Mouse (Mus musculus) forebrain, embryonic 14.5 days (tissue): ENCODE data around the gene Zfp341. TPM values are rescaled to one million over a fixed set of nuclear protein-coding genes. Genes with fewer than 3 reads are reported as not detected.

ENCODE experiments used
- ATAC-seq: fragments of 200-750 bp; cut with Nextera tagmentation; 2 replicates; pipeline ENCODE4 v1.8.0; 2017; ENCODE audit warnings: mild to moderate bottlenecking, moderate library complexity
- DNase-seq: peaks from one replicate; pipeline ENCODE4 v3.0.0-alpha.2; 2015; ENCODE audit warnings: low spot score
- H3K27ac ChIP-seq: fragments of 300-500 bp; sonication (generic); 2 replicates; pipeline ENCODE4 v1.5.1; 2014; ENCODE audit warnings: low read depth, mild to moderate bottlenecking, control low read depth, low read length, moderate library complexity
- H3K27me3 ChIP-seq: fragments of 300-500 bp; sonication (generic); replicated peaks from 2 replicates; pipeline ENCODE4 v1.6.1; 2014; ENCODE audit warnings: low read length, control low read depth, mixed read lengths; ENCODE audit not compliant: control insufficient read depth, insufficient read depth
- H3K36me3 ChIP-seq: fragments of 300-500 bp; sonication (generic); 2 replicates; pipeline ENCODE4 v1.6.1; 2014; ENCODE audit warnings: low read length, control low read depth; ENCODE audit not compliant: control insufficient read depth, insufficient read depth
- H3K4me1 ChIP-seq: fragments of 300-500 bp; sonication (generic); 2 replicates; pipeline ENCODE4 v1.6.1; 2014; ENCODE audit warnings: antibody characterized with exemption, low read length, control low read depth; ENCODE audit not compliant: control insufficient read depth, insufficient read depth
- H3K4me2 ChIP-seq: fragments of 300-500 bp; sonication (generic); 2 replicates; pipeline ENCODE4 v1.6.1; 2014; ENCODE audit warnings: mild to moderate bottlenecking, control low read depth, low read length
- H3K4me3 ChIP-seq: fragments of 300-500 bp; sonication (generic); 2 replicates; pipeline ENCODE4 v1.5.1; 2014; ENCODE audit warnings: low read depth, low read length, control low read depth
- H3K9ac ChIP-seq: fragments of 300-500 bp; sonication (generic); 2 replicates; pipeline ENCODE4 v1.6.1; 2014; ENCODE audit warnings: mild to moderate bottlenecking, low read length, control low read depth, moderate library complexity
- H3K9me3 ChIP-seq: fragments of 300-500 bp; sonication (generic); replicated peaks from 2 replicates; pipeline ENCODE4 v1.6.1; 2016; ENCODE audit warnings: low read length, control low read depth, mixed read lengths; ENCODE audit not compliant: control insufficient read depth
- WGBS: fragments of 180-500 bp; shearing (Covaris S2); extraction: QIAGEN DNeasy Blood & Tissue Kit; methylation state at CpG from one replicate; pipeline ENCODE4 v1.1.7; 2014; 5-methylcytosine and 5-hydroxymethylcytosine counted together
- polyA plus RNA-seq: library from polyadenylated mRNA; unstranded; fragments of >200 nt; fragmentation: Nextera tagmentation; extraction: Ambion mirVana; gene quantifications from 2 replicates; pipeline ENCODE4 v1.2.1, GENCODE M21; 2014

Gene Zfp341
- polyA plus RNA-seq, 1 experiment from 2014 or later = 2.4 TPM

DNA sequence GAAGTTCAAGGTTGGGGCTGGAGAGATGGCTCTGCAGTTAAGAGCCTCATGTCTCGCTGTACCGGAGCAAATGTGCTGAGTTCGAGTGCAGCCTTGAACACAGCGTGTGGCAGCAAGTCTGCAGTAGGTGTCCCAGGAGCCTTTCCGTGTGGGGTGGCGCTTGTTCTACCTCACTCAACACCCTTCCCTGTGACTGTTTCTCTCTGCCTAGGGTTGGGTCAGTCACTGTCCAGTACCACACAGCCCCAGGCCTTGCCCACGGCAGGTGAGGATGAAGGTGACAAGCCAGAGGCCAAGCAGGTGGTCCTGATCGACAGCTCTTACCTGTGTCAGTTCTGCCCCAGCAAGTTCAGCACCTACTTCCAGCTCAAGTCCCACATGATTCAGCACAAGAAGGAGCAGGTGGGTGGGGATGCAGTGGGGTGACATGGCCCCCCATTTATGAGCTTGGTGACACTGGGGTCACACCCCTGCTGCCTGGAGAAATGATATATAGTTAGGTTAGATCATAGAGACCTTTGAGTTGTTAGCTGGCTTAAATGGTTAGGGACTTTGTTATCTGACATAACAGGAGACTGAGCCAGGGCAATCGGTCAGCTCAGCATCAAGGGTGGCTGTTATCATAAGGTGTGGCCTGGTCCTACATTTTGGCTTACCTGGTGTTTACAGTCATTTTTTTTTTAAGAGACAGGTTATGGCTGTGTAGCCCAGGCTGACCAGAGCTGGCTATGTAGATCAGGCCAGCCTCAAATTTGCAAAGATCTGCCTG lies 21.0 kb downstream of the Zfp341 start:
- DNase-seq = no peak
- no peak overlapping the region for H3K9ac ChIP-seq
- H3K4me2 ChIP-seq = no peak overlapping the region
- H3K36me3 ChIP-seq = peaks cover 66% of the 10 kb centered on the region
- H3K4me1 ChIP-seq = no peaks in the 10 kb centered on the region
- no peak overlapping the region for H3K27ac ChIP-seq
- H3K4me3 ChIP-seq = no peak overlapping the region
- no peaks in the 10 kb centered on the region for H3K27me3 ChIP-seq
- no peaks in the 10 kb centered on the region for H3K9me3 ChIP-seq
- 95% methylated on average over 9 of the region's 9 CpGs for WGBS
- ATAC-seq = no peak

DNA sequence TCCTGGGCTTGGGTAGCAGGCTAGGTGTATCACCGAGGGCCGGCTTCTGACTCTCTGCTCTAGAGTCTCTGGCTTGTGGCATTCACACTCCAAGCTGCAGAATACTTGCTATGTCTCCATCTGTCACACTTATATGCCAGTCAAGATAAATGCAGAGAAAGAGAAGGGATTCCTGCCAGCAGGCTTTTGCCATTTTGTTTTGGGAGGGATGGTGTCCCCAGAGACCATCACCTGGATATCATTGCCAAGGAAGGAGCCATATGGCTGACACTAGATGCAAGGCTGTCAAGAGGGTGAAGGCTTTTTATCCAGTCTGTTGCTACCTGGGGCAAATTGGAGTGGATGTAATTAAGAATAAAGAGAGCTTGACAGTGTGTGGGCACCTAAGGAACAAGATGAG lies 22.7 kb downstream of the Zfp341 start:
- ATAC-seq = no peak
- Histone ChIP-seq H3K27ac (no peak overlapping the region), H3K36me3 (peaks cover 70% of the 10 kb centered on the region), H3K4me1 (no peaks in the 10 kb centered on the region), H3K4me3 (no peak overlapping the region), H3K9ac (no peak overlapping the region), H3K4me2 (no peak overlapping the region), H3K27me3 (no peaks in the 10 kb centered on the region), H3K9me3 (no peaks in the 10 kb centered on the region)
- 88% methylated on average over 2 of the region's 2 CpGs for WGBS
- DNase-seq = no peak

DNA sequence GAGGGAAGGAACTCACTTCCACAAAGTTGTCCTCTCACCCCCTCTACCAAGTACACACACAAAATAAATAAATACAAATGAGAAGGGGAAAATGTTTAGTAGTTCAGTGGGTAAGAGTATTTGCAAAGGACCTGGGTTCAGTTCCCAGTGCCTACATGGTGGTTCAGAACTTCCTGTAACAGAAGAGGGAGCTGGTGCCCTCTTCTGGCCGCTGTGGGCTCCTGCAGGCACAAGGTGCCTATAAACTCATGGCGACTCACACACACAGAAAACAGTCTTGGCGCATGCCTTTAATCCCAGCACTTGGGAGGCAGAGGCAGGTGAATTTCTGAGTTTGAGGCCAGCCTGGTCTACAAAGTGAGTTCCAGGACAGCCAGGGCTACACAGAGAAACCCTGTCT lies 25.4 kb downstream of the Zfp341 start:
- Histone ChIP-seq H3K27ac (no peak overlapping the region), H3K9ac (no peak overlapping the region), H3K4me3 (no peak overlapping the region), H3K4me1 (no peaks in the 10 kb centered on the region), H3K36me3 (peaks cover 76% of the 10 kb centered on the region), H3K27me3 (no peaks in the 10 kb centered on the region), H3K9me3 (no peaks in the 10 kb centered on the region), H3K4me2 (no peak overlapping the region)
- ATAC-seq (no peak), DNase-seq (no peak)
- 94% methylated on average over 3 of the region's 3 CpGs for WGBS

DNA sequence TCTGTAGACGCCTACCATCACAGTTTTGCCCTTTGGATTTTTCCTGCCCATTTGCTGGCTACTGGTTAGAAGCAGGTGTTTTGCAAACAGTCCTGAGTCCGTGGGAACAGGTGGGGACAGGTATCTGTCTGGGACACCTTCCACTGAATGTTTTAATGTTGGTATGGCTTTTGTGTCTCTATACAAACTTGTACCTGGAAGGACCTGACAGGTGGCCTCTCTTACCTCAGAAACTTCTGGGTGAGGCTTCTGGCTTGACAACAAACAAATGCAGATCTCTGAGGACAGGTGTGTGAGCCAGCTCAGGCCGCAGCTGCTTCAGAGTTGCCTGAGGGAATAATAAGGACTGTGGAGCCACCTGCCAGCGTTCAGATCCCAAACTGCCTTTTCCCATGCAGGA lies 26.0 kb downstream of the Zfp341 start:
- no peak for DNase-seq
- no peaks in the 10 kb centered on the region for H3K27me3 ChIP-seq
- H3K9ac ChIP-seq = no peak overlapping the region
- 90% methylated on average over 4 of the region's 4 CpGs for WGBS
- H3K9me3 ChIP-seq = no peaks in the 10 kb centered on the region
- ATAC-seq = no peak
- H3K4me3 ChIP-seq = no peak overlapping the region
- H3K36me3 ChIP-seq = peaks cover 78% of the 10 kb centered on the region
- H3K27ac ChIP-seq = no peak overlapping the region
- H3K4me2 ChIP-seq = no peak overlapping the region
- no peaks in the 10 kb centered on the region for H3K4me1 ChIP-seq

DNA sequence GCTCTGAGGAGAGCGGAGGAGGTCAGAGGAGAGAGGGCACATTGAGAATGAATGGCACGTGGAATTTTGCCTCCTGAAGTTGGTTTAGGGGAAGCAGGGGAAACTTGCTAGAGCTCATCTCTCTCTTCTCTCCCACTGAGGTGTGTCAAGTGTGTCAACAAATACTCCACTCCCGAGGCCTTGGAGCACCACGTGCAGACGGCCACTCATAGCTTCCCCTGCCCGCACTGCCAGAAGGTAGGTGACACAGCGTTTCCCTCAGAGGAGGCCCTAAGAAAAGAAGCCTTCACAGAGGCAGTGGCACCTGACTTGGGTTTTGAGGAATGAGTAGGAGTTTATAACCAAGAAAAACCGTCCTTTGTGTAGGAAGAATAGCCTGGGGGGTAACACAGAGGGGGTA lies 28.1 kb downstream of the Zfp341 start:
- 85% methylated on average over 8 of the region's 8 CpGs for WGBS
- no peak for DNase-seq
- H3K9me3 ChIP-seq = no peaks in the 10 kb centered on the region
- H3K36me3 ChIP-seq = peaks cover 82% of the 10 kb centered on the region
- H3K27ac ChIP-seq = no peak overlapping the region
- no peak overlapping the region for H3K4me3 ChIP-seq
- no peak overlapping the region for H3K4me2 ChIP-seq
- H3K27me3 ChIP-seq = no peaks in the 10 kb centered on the region
- no peak overlapping the region for H3K9ac ChIP-seq
- H3K4me1 ChIP-seq = no peaks in the 10 kb centered on the region
- ATAC-seq = no peak

DNA sequence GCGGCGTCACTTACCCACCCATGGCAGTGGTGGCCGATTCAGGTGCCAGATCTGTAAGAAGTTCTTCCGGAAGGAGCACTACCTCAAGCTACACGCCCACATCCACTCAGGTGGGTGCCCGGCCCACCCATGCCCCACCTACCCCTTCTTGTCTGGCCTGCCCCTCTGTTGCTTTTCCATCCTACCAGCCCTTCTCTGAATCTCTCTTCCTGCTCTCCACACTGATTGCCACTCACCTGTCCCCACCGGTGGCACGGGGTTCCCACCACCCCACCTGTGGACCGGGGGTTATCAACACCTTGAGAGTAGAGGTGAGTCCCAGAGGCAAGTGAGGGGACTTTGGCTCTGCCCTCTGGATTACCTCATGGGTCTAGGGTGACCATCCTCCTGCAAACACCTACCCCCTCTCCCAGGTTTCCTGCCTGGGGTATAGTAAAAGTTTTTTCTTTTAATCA lies 28.9 kb downstream of the Zfp341 start:
- Histone ChIP-seq H3K9ac (no peak overlapping the region), H3K27me3 (no peaks in the 10 kb centered on the region), H3K36me3 (peaks cover 85% of the 10 kb centered on the region), H3K9me3 (no peaks in the 10 kb centered on the region), H3K4me3 (no peak overlapping the region), H3K4me1 (no peaks in the 10 kb centered on the region), H3K4me2 (no peak overlapping the region), H3K27ac (no peak overlapping the region)
- DNase-seq (no peak), ATAC-seq (no peak)
- over 99% methylated on average over 9 of the region's 9 CpGs for WGBS

DNA sequence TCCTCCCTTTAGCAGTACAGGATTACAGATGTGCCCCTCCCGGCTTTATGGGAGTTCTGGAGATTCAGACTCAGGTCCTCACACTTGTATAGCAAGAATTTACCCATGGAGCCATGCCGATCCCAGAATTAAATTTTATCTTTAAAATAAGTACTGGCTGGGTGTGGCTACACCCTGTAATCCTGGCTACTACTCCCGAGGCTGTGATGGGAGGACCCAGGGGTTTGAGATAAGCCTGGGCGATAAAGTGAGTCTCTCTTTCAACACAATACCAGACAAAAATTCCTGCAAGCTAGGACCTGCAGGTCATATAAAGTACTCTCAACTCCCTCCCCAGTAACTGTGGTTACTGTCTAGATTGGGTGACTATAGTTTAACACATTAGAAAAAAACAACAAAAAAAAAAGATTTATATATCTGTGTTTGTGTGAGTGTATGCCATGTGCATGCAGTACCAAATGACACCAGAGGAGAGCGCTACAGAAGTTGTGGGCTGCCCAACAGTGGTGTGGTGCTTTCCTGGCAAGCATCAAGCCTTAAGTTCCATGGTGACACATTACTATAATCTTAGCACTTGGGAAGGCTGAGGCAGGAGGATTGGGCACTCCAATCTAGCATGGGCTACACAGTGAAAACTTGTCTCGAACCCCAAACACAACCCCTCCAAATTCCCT lies 29.8 kb downstream of the Zfp341 start:
- no peak overlapping the region for H3K4me3 ChIP-seq
- DNase-seq (no peak), ATAC-seq (no peak)
- H3K9ac ChIP-seq = no peak overlapping the region
- no peaks in the 10 kb centered on the region for H3K27me3 ChIP-seq
- H3K4me1 ChIP-seq = no peaks in the 10 kb centered on the region
- WGBS = 93% methylated on average over 6 of the region's 6 CpGs
- peaks cover 77% of the 10 kb centered on the region for H3K36me3 ChIP-seq
- H3K27ac ChIP-seq = no peak overlapping the region
- no peaks in the 10 kb centered on the region for H3K9me3 ChIP-seq
- no peak overlapping the region for H3K4me2 ChIP-seq

DNA sequence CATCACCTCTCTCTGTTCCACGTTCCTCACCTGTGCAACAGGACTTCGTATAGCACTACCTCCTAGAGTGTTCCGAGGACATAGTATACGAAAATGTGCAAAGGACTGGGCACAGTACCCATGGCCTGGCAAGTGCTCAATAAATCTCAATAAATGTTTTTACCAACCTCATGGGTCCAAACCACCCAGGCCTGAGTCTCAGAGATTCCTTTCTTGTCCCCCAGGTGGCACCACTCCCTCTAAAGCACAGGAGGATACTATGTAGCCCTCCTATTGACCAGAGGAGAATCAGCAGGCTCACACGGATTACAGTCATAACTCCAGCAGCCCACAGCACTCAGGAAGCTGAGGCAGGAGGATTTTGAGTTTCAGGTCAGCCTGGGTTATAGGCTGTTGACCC lies 33.5 kb downstream of the Zfp341 start:
- H3K4me3 ChIP-seq = no peak overlapping the region
- WGBS = 80% methylated on average over 5 of the region's 5 CpGs
- H3K4me2 ChIP-seq = no peak overlapping the region
- no peaks in the 10 kb centered on the region for H3K9me3 ChIP-seq
- DNase-seq (peak; percentile 28), ATAC-seq (no peak)
- H3K9ac ChIP-seq = no peak overlapping the region
- H3K27ac ChIP-seq = no peak overlapping the region
- no peaks in the 10 kb centered on the region for H3K4me1 ChIP-seq
- peaks cover 44% of the 10 kb centered on the region for H3K36me3 ChIP-seq
- H3K27me3 ChIP-seq = no peaks in the 10 kb centered on the region

DNA sequence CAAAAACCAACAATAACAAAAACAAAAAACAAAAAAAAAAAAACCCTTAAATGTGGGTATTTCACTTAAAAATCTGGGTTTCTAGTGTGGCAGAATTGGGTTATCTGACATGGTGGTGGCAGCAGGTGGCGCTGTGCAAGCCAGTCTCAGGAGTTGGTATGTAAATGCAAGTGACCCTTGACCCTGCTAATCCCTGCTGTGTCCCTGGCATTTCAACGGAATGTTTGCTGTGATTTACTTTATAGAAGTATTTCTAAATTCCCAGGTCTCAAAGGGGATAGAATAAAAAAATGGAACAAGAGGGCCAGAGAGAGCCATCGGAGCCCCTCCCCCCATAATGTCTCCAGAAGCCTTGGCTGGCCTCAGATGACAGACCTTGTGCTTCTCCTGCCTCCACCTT lies 35.0 kb downstream of the Zfp341 start:
- 21% methylated on average over 3 of the region's 3 CpGs for WGBS
- ATAC-seq = no peak

More for the DNA sequence above, 35.0 kb downstream of the Zfp341 start:
- Histone ChIP-seq H3K9ac (no peak overlapping the region), H3K36me3 (peaks cover 31% of the 10 kb centered on the region), H3K4me1 (no peaks in the 10 kb centered on the region), H3K27me3 (no peaks in the 10 kb centered on the region), H3K4me3 (no peak overlapping the region), H3K9me3 (no peaks in the 10 kb centered on the region), H3K27ac (no peak overlapping the region), H3K4me2 (no peak overlapping the region)
- peak; percentile 50 for DNase-seq
